Mouse (Mus musculus) neural tube, embryonic 13.5 days (tissue): Measurements from ENCODE around the gene Slc34a3. TPM values are rescaled to one million over a fixed set of nuclear protein-coding genes. Genes with fewer than 3 reads are reported as not detected.

Experiments used
- ATAC-seq: fragments of 200-750 bp; cut with Nextera tagmentation; 2 replicates; pipeline ENCODE4 v1.8.0; 2017; ENCODE audit warnings: low read depth, mild to moderate bottlenecking, moderate TSS enrichment, moderate library complexity
- H3K27ac ChIP-seq: fragments of 300-500 bp; sonication (generic); replicated peaks from 2 replicates; pipeline ENCODE4 v1.5.1; 2015; ENCODE audit warnings: moderate library complexity, mild to moderate bottlenecking, inconsistent platforms
- H3K27me3 ChIP-seq: fragments of 300-500 bp; sonication (generic); 2 replicates; pipeline ENCODE4 v1.6.1; 2015; ENCODE audit warnings: mild to moderate bottlenecking, inconsistent platforms
- H3K36me3 ChIP-seq: fragments of 300-500 bp; sonication (generic); 2 replicates; pipeline ENCODE4 v1.6.1; 2015; ENCODE audit warnings: mild to moderate bottlenecking, inconsistent platforms
- H3K4me1 ChIP-seq: fragments of 300-500 bp; sonication (generic); replicated peaks from 2 replicates; pipeline ENCODE4 v1.6.1; 2015; ENCODE audit warnings: inconsistent platforms
- H3K4me2 ChIP-seq: fragments of 300-500 bp; sonication (generic); 2 replicates; pipeline ENCODE4 v1.6.1; 2015; ENCODE audit warnings: inconsistent platforms, mild to moderate bottlenecking, moderate library complexity
- H3K4me3 ChIP-seq: fragments of 300-500 bp; sonication (generic); 2 replicates; pipeline ENCODE4 v1.5.1; 2015; ENCODE audit warnings: mild to moderate bottlenecking, inconsistent platforms
- H3K9ac ChIP-seq: fragments of 300-500 bp; sonication (generic); 2 replicates; pipeline ENCODE4 v1.6.1; 2015; ENCODE audit warnings: moderate library complexity, mild to moderate bottlenecking, inconsistent platforms
- H3K9me3 ChIP-seq: fragments of 300-500 bp; sonication (generic); 2 replicates; pipeline ENCODE4 v1.6.1; 2016; ENCODE audit warnings: inconsistent platforms
- WGBS: fragments of 180-500 bp; shearing (Covaris S2); methylation state at CpG from one replicate; pipeline ENCODE4 v1.1.7; 2015; 5-methylcytosine and 5-hydroxymethylcytosine counted together
- polyA plus RNA-seq: library from polyadenylated mRNA; unstranded; fragments of >200 nt; fragmentation: Nextera tagmentation; extraction: Ambion mirVana; gene quantifications from 2 replicates; pipeline ENCODE4 v1.2.1, GENCODE M21; 2015

Gene Slc34a3
- polyA plus RNA-seq, 1 experiment from 2014 or later = not detected

DNA sequence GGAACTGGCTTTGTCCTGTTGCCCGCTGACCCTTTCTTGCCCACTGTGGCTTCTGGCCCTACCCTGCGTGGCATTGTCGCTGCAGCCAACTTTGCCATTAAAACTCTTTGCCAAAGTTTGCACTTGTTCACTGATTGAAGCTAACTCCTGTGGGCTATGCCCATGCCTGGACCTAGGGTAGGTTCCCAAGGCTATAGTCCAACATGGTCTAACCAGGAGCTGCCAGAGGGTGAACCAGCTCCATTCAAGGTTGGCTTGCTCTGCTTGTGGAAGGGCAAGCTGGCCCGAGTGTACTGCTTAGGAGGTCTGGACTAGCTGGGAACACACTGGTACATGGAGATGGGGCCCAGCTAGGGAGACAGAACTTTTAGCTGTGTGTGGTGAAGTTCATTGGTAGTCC, 10.0 kb upstream of the Slc34a3 start:
- H3K4me2 ChIP-seq = no peak overlapping the region
- no peak for ATAC-seq
- H3K4me1 ChIP-seq = peaks cover 33% of the 10 kb centered on the region

DNA sequence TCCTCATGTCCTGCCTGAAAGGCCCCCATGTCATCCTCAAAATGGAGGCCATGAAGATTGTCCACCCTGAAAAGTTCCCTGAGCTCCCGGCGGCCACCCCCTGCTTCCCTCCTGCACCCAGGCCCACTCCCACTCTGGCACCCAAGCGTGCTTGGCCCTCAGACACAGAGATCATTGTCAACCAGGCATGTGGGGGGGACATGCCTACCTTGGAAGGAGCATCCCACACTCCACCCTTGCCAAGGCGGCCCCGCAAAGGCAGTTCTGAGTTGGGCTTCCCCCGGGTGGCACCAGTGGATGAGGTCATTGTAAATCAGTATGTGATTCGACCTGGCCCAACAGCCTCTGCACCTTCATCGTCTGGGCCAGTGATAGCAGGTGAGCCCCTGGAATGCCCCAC, 9.2 kb upstream of the Slc34a3 start:
- Histone ChIP-seq H3K4me2 (peak overlapping the region; percentile 85), H3K4me1 (peaks cover 33% of the 10 kb centered on the region), H3K36me3 (peaks cover 41% of the 10 kb centered on the region), H3K4me3 (peak overlapping the region; percentile 67), H3K27me3 (peaks cover 11% of the 10 kb centered on the region; the same call in 1 of the 2 replicates), H3K9ac (peak overlapping the region; percentile 87), H3K9me3 (no peaks in the 10 kb centered on the region), H3K27ac (no peak overlapping the region)
- 77% methylated on average over 8 of the region's 8 CpGs for WGBS
- ATAC-seq = no peak

More for the DNA sequence above, 10.0 kb upstream of the Slc34a3 start:
- H3K27ac ChIP-seq = no peak overlapping the region
- peaks cover 49% of the 10 kb centered on the region for H3K36me3 ChIP-seq
- H3K27me3 ChIP-seq = peaks cover 11% of the 10 kb centered on the region; the same call in 1 of the 2 replicates
- no peak overlapping the region for H3K9ac ChIP-seq
- no peaks in the 10 kb centered on the region for H3K9me3 ChIP-seq
- WGBS = 90% methylated on average over 4 of the region's 4 CpGs
- no peak overlapping the region for H3K4me3 ChIP-seq

GRCm38 (mm10) chr2:25242101-25242506, 7.9 kb upstream of the Slc34a3 start, which contains the start of the genes Rnf208 and Cysrt1:
TSS of gene Rnf208 (plus strand) at chr2:25242255.
TSS of gene Cysrt1 (minus strand) at chr2:25242452.
- Histone ChIP-seq H3K9me3 (no peaks in the 10 kb centered on the region), H3K4me1 (peaks cover 33% of the 10 kb centered on the region), H3K9ac (peak within 1 kb of the TSS; percentile 87), H3K27ac (peak within 1 kb of the TSS; percentile 69), H3K36me3 (peaks cover 30% of the 10 kb centered on the region), H3K4me3 (peak within 1 kb of the TSS; percentile 67), H3K27me3 (peaks cover 11% of the 10 kb centered on the region), H3K4me2 (peak within 1 kb of the TSS; percentile 85)
- ATAC-seq = peak; percentile 47
- 0% methylated on average over 55 of the region's 59 CpGs for WGBS

DNA sequence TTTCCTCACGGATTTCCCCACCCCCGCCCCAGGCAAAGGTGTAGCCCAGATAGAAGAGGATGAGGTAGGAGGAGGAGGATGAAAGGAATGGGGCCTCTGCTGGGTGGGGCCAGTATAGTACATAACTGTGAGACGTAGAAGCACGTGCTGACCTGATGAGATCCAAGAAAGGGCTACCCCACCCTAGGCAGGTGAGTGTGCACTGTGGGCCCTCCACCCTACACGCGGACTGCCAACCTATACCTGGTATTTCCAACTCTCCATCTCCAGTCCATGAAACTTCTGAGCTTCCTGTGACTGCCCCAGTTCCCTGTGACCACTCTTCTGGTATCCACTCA, 7.2 kb upstream of the Slc34a3 start:
- Histone ChIP-seq H3K4me2 (peak overlapping the region; percentile 85), H3K4me3 (peak overlapping the region; percentile 67), H3K27ac (peak overlapping the region; percentile 69), H3K9me3 (no peaks in the 10 kb centered on the region), H3K9ac (peak overlapping the region; percentile 87), H3K27me3 (peaks cover 11% of the 10 kb centered on the region), H3K4me1 (peaks cover 33% of the 10 kb centered on the region), H3K36me3 (peaks cover 23% of the 10 kb centered on the region)
- 22% methylated on average over 6 of the region's 6 CpGs for WGBS
- peak; percentile 45 for ATAC-seq

GRCm38 (mm10) chr2:25240723-25241437, 6.7 kb upstream of the Slc34a3 start:
- H3K4me3 ChIP-seq = peak overlapping the region; percentile 67
- H3K4me1 ChIP-seq = peaks cover 33% of the 10 kb centered on the region
- WGBS = 1% methylated on average over 29 of the region's 29 CpGs
- peak; percentile 80 for ATAC-seq
- H3K27ac ChIP-seq = peak overlapping the region; percentile 69
- H3K27me3 ChIP-seq = peaks cover 11% of the 10 kb centered on the region
- H3K4me2 ChIP-seq = peak overlapping the region; percentile 85
- peak overlapping the region; percentile 87 for H3K9ac ChIP-seq
- no peaks in the 10 kb centered on the region for H3K9me3 ChIP-seq
- peaks cover 18% of the 10 kb centered on the region for H3K36me3 ChIP-seq

- H3K4me3 ChIP-seq = peak overlapping the region; percentile 67
Observed at GRCm38 (mm10) chr2:25240310-25240709, 6.1 kb upstream of the Slc34a3 start.

GRCm38 (mm10) chr2:25239766-25240165, 5.6 kb upstream of the Slc34a3 start:
- Histone ChIP-seq H3K9ac (no peak overlapping the region), H3K36me3 (0 out of 2 replicates have a peak, but pooled peaks cover 7% of the 10 kb centered on the region), H3K4me3 (no peak overlapping the region), H3K27me3 (peaks cover 11% of the 10 kb centered on the region), H3K9me3 (no peaks in the 10 kb centered on the region), H3K4me2 (no peak overlapping the region), H3K27ac (no peak overlapping the region), H3K4me1 (peaks cover 33% of the 10 kb centered on the region)
- no peak for ATAC-seq
- 88% methylated on average over 3 of the region's 3 CpGs for WGBS

More at GRCm38 (mm10) chr2:25240310-25240709, 6.1 kb upstream of the Slc34a3 start:
- peaks cover 33% of the 10 kb centered on the region for H3K4me1 ChIP-seq
- H3K36me3 ChIP-seq = peaks cover 12% of the 10 kb centered on the region; the same call in 1 of the 2 replicates
- H3K27me3 ChIP-seq = peaks cover 11% of the 10 kb centered on the region
- H3K9me3 ChIP-seq = no peaks in the 10 kb centered on the region
- peak overlapping the region; percentile 87 for H3K9ac ChIP-seq
- WGBS = 53% methylated on average over 8 of the region's 8 CpGs
- peak overlapping the region; percentile 85 for H3K4me2 ChIP-seq
- peak overlapping the region; percentile 69 for H3K27ac ChIP-seq
- ATAC-seq = peak; percentile 2; the same call in 1 of the 2 replicates

- Histone ChIP-seq H3K4me3 (no peak overlapping the region), H3K4me2 (no peak overlapping the region), H3K9me3 (no peaks in the 10 kb centered on the region), H3K27me3 (peaks cover 10% of the 10 kb centered on the region), H3K4me1 (peaks cover 27% of the 10 kb centered on the region), H3K27ac (no peak overlapping the region), H3K36me3 (no peaks in the 10 kb centered on the region), H3K9ac (no peak overlapping the region)
- ATAC-seq = no peak
Observed at GRCm38 (mm10) chr2:25238106-25238505, 3.9 kb upstream of the Slc34a3 start.

- 68% methylated on average over 4 of the region's 4 CpGs for WGBS
- H3K36me3 ChIP-seq = no peaks in the 10 kb centered on the region
- H3K9me3 ChIP-seq = no peaks in the 10 kb centered on the region
- H3K4me1 ChIP-seq = peaks cover 22% of the 10 kb centered on the region
- no peak overlapping the region for H3K4me3 ChIP-seq
- no peak for ATAC-seq
- peaks cover 6% of the 10 kb centered on the region for H3K27me3 ChIP-seq
- no peak overlapping the region for H3K9ac ChIP-seq
- no peak overlapping the region for H3K4me2 ChIP-seq
- no peak overlapping the region for H3K27ac ChIP-seq
Observed at GRCm38 (mm10) chr2:25237522-25237921, 3.4 kb upstream of the Slc34a3 start.

- ATAC-seq = no peak
- H3K4me1 ChIP-seq = peaks cover 13% of the 10 kb centered on the region
- H3K4me3 ChIP-seq = no peak within 1 kb of the TSS
- H3K36me3 ChIP-seq = no peaks in the 10 kb centered on the region
- H3K27ac ChIP-seq = no peak within 1 kb of the TSS
- H3K27me3 ChIP-seq = peaks cover 6% of the 10 kb centered on the region
- H3K9ac ChIP-seq = no peak within 1 kb of the TSS
- 37% methylated on average over 8 of the region's 8 CpGs for WGBS
- H3K9me3 ChIP-seq = no peaks in the 10 kb centered on the region
- no peak within 1 kb of the TSS for H3K4me2 ChIP-seq
Observed at GRCm38 (mm10) chr2:25236614-25237013, 2.5 kb upstream of the Slc34a3 start, which contains the start of gene Rnf224. TSS of gene Rnf224 (minus strand) at chr2:25236787.

DNA sequence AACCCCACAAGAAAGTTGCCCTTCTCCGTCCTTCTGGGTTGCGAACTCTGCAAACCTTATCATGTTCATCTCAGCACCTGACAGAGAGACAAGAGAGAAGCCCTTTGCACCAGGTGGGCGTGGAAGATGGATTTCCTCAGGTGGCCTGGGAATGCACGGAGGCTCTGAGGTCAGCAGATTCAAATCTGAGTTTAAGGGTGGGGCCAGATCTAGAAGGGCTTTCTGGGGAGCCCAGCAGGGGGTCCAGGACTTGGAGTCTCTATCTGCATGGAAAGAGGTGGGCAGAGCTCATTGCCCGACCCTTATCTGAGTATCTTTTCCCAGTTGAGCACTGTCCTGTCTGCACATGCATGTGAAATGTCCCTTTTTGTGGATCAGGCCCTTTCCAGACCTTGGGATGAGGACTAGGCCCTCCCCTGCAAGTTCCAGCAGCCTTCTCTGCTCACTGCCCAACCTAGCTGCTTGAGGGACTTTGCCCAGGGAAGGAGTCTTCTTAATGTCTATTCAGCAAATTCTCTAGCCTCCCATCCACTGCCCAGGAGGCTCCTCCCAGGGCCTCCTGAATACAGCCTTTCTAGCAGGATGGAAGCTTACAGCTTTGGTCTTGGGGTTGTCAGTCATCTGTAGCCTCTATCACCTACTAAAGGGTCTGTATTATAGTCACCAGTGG, 522 bp upstream of the Slc34a3 start:
- Histone ChIP-seq H3K27me3 (no peaks in the 10 kb centered on the region; the same call in 1 of the 2 replicates), H3K4me1 (no peaks in the 10 kb centered on the region), H3K27ac (no peak overlapping the region), H3K9ac (no peak overlapping the region), H3K4me2 (no peak overlapping the region), H3K9me3 (no peaks in the 10 kb centered on the region), H3K36me3 (no peaks in the 10 kb centered on the region), H3K4me3 (no peak overlapping the region)
- WGBS = 81% methylated on average over 5 of the region's 5 CpGs
- ATAC-seq = no peak

- no peaks in the 10 kb centered on the region for H3K9me3 ChIP-seq
- no peaks in the 10 kb centered on the region; the same call in 1 of the 2 replicates for H3K27me3 ChIP-seq
- no peak for ATAC-seq
- 82% methylated on average over 4 of the region's 4 CpGs for WGBS
- no peak overlapping the region for H3K4me2 ChIP-seq
- no peak overlapping the region for H3K27ac ChIP-seq
- H3K9ac ChIP-seq = no peak overlapping the region
- H3K4me3 ChIP-seq = no peak overlapping the region
- peaks cover 8% of the 10 kb centered on the region for H3K4me1 ChIP-seq
- no peaks in the 10 kb centered on the region for H3K36me3 ChIP-seq
Observed at GRCm38 (mm10) chr2:25233421-25233820, 743 bp downstream of the Slc34a3 start.
